Mouse (Mus musculus) mature B cell (primary cell): ENCODE data around the gene Fxn.
"Not testable (repeated sequence)": the region's sequence is repeated elsewhere in the genome, so short reads cannot be mapped to it uniquely, and the experiment has no call there.

Source experiments
- in situ Hi-C: fragments of 300-500 bp; cut with MboI; formaldehyde crosslinking; loops from 2 replicates; pipeline ENCODE4 v1.14.3; 2019

Gene Fxn

DNA sequence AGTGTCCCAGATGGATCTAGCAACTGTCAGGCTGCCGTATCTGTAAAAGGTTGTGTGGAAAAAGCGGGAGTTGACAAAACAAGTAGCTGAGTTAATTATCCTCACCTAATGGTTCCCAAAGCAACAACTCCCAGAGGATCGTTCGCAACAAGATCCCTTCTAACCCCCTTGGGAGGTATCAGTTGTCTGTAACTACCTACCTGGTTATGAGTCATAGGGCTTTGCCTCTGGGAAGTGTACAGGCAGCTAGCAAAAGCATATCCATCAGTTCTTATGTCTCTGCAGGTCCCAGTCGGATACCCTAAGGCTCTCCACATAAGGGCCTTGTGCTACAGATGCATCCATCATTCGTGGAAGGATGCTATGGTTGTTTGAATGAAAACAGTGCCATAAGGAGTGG is 37.1 kb downstream of the Fxn start:
- in situ Hi-C loops: no loop called here

DNA sequence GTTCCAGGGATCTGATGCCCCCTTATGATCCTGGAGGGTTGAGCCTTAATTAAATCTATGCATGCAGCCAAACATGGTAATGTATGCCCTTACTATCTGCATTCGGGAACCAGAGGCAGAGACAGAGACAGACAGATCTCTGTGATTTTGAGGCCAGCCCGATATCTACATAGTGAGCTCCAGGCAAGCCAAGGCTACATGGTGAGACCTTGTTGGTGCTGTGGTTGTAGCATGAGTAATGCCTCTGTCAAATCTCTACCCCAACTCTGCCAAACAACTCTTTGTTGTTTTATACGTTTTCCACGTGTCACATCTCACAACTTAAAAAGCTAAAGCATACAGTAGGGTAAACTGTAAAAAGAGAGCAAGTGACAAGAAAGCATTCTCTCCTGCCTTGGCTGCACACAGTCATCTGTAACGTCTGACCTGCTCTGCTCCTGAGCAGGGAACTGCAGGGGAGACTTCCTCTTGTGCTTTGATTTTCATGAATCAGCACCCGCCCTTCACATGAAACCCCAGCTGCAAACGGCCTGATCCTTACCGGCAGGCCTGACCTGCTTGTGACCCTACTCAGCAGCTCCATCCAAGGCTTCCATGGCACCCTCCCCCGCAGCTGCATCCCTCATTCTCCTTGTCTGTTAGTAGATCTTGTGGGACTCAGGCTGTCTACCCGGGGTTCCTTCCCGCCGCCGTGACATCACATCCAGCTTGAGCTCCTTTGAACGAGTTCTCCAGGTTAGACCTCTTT is 38.4 kb downstream of the Fxn start:
- in situ Hi-C loops: no loop called here

DNA sequence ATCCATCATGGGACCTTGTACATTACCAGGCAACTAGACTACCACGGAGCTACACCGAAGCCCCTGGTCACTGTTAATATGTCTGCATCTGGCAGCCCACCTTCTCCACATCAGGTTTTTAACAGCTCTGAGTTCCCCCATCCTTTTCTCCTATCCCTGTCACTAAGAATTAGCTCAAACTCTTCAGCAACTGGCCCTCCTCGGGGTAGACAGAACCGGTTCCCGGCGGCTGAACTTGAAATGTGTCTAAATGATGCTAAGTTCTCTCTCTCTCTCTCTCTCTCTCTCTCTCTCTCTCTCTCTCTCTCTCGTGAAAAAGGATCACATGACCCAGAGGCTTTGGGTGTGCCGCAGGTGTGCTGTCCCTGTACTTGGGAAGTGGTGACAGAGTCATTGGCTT is 39.1 kb downstream of the Fxn start:
- in situ Hi-C loops: no loop called here

DNA sequence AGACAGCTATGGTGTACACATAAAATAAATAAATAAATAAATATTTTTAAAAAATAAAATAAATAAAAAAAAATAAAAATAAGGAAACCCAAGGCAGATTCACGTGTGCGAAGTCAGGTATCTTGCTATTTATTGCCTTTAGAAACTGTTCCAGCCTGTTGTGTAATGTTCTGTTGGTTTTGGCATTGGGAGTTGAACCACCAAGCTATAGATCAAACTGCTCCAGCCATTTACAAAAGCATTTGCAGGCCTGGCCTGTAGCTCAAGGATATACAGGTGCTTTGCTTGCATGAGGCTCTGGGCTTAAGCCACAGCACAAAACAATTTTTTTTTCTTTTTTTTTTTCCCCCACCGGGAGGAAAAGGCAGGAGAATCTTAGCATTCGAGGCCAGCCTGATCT is 42.4 kb downstream of the Fxn start:
- in situ Hi-C loops: no loop called here

DNA sequence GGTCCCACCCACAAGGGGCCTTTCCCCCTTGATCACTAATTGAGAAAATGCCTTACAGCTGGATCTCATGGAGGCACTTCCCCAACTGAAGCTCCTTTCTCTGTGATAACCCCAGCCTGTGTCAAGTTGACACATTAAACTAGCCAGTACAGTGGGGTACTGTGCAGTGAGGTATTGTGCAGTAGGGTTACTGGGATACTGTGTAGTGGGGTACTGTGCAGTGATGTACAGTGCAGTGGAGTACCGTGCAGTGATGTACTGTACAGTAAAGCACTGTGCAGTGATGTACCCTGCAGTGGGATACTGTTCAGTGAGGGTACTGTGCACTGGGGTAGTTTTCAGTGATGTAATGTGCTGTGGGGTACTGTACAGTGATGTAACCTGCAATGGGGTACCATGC is 48.0 kb downstream of the Fxn start:
- in situ Hi-C loops: not testable (repeated sequence)

DNA sequence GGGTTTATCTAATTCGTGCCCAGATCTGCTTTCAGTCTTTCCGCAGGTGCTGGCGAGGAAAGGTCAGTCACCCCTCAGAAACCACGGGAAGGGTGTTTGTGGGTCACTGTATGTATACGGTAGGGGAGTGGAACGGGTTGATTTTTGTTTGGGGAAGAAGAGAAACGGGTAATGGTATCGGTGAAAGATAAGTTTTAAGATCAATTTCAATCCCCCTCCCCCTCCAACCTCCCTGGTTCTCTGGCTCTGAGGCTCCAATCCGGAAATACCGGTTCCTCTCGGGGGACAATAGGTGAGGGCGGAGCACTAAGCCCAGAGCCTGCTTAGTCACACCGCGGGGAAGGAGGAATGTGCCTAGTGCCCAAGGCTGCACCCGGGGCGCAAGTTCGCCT is 55.1 kb downstream of the Fxn start:
- in situ Hi-C loops: no loop called here

DNA sequence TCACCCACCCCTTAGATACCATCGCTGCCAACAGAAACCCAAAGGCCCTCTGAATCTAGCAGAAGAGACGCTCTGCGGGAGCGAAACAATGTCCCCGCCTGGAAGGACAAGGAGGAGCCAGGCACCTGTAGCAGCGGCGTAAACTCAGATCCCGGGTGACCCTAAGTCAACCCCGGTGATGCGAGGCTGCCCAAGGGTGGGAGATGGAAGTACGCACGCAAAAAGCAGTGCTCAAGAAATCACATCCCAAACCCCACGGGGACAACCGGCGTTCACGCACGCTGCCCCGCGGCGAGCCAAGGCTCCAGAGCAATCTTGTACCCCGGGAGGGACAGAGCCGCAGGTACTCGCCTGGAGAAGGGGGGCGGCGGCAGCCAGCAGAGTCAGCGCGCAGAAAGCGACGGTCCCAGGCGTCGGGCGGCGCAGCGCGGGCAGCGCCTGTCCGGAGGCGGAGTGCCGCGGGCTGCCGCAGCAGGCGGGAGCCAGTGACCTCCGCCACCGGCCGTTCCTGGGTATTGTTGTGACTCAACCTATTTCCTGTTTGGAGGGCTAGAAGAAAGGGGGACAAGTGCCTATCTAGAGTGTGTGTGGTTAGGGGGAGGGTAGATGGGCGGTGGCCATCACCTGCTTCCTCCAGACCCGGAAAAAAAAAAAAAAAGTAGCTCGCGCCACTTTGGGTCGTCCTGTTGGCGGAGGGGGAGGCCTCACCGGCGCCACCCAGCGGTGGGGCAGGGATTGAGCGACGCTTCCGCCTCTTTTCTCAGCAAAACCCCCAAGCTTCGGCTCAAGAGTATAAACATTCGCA is 55.7 kb downstream of the Fxn start, which contains the start of gene Tjp2:
Gene Tjp2 (minus strand): TSS at position 531 of the 805 bp plus-strand sequence.
- in situ Hi-C loops: no loop called here

DNA sequence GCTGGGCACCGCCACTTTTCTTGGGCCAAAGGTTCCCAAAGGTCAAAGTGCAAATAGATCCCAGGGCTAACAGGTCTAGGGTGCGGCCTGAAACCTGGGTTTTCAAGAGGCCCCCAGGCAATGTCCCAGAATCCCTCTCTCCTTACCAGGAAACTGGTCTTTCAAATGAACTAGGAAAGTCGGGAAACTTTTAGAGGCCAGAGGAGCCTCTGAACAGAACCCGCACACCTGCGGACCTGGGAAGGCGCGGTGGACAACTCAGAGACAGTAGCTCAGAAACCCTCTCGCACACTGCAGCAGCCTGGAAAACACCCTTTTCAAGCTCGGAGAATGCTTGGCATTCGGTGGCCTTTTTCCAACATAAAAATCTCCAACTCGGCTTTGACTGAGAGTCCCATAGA is 56.6 kb downstream of the Fxn start:
- in situ Hi-C loops: no loop called here

DNA sequence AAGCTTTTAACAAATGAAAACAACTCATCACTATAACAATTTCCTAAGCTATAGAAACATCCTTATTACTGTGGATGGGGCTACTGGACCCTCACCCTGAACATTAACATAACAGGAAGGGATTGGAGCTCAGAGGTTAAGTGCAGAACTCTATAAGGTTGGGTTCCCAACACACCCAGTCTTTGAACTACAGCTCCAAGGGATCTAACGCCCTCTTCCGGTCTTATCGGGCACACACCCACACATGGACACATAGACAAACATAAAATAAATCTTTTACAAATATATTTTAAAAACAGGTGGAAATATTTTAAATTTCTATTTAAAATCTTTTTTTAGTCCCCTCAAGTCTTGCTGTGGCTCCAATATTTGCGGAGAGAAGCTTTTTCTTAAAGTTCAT is 59.0 kb downstream of the Fxn start:
- in situ Hi-C loops: no loop called here

DNA sequence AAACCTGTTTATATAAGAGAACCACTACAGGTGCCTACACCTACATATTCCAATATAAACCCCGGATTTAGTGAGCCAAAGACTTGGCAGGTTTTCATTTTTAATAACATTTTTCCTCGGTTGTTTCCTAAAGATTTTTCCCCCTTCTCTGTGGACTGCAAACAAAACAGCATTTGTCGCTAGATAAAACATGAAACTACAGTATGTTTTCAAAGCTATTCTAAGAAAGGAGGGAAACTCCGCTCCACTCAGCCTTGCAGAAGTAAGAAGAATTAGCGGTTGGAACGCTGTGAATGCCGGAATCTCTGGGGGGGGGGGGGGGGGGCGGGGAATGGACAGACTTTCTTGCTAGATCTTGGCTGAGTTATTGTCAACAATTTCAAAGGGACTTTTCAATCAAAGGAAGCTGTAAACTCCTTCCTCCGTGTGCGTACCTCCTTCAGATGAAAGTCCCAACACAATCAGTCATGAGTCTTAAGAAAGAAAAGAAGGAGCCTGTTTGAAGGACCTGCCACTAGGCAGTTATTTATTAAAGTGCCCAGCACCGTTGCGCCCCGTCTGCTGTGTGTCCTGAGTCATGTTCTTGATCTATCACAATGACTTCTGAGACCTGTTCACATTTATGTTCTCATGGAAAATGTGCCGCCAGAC is 59.5 kb downstream of the Fxn start:
- in situ Hi-C loops: no loop called here

DNA sequence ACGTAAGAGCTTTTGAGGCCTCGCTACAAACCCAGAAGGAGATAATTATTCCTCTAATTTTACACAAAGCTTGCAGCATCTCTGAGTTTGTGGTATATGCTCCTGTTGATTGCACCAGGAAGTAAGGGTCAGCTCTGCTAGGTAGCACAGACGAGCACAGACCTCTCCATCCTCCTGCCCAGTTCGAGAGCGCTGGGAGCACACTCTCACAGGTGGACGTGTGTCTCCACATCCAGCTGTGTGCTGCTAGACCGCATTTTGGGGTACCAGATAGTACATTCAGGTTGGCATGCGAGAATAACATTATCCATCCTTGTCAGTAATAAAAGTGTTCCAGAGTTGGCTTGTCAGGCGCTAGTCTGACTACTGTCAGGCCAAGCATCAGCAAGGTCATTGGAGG is 61.4 kb downstream of the Fxn start:
- in situ Hi-C loops: no loop called here

DNA sequence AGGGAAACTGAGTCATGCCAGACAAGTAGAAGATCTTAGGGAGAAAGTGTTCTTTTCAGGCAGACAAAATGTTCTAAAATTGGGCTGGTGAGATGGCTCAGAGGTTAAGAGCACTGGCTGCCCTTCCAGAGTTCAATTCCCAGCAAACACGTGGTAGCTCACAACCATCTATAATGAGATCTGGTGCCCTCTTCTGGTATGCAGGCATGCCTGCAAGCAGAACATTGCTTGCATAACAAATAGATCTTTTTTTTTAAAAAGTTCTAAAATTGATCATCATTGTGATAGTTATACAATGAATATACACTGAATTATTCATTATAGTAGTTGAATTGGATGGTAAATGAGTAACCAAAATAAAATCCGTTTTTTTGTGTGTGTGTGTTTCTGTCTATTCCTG is 62.1 kb downstream of the Fxn start:
- in situ Hi-C loops: no loop called here

DNA sequence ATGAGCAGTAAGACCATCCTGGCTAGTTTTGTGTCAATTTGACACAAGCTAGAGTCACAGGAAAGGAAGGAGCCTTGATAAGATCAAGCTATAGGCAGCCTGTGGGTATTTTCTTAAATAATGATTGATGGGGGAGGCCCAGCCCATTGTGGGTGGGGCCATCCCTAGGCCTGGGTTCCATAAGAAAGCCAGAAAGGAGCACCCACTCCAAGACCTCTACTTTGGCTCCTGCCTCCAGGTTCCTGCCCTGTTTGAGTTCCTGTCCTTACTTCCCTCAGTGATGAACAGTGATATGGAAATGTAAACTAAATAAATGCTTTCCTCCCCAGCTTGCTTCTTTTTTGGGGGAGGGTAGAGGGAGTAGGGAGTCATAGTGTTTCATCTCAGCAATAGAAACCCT is 62.6 kb downstream of the Fxn start:
- in situ Hi-C loops: no loop called here

DNA sequence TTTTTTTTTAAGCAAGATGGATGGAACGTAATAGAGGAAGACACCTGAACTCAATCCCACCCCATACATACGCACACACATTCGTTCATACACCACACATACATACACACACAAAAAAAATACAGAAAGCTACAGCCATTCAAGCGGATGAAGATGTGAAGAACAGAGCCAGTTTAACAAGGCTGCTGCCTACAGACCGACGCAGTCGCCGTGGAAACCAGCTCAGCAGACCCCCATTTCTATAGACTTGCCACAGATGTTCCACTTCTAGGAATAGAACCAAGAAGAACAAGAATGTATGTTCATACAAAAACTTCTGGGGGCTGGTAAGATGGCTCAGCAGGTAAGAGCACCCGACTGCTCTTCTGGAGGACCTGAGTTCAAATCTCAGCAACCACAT is 63.6 kb downstream of the Fxn start:
- in situ Hi-C loops: no loop called here

DNA sequence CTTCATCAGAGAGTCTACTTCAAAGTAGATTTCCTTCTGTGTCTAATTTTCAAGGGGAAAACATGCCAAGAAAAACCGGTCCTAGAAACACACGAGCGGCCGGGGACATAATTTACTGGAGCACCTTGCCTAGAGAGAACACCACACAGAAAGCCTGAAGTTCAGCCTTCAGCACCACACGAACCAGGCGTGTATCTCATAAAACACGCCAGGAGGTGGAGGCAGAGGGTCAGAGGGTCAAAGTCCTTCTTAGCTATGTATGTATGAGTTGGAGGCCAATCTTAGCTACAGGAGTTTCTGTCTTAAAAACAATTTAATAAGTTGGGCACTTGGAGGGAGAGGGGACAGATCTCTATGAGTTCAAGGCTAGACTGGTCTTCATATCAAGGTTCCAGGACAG is 65.5 kb downstream of the Fxn start:
- in situ Hi-C loops: no loop called here

DNA sequence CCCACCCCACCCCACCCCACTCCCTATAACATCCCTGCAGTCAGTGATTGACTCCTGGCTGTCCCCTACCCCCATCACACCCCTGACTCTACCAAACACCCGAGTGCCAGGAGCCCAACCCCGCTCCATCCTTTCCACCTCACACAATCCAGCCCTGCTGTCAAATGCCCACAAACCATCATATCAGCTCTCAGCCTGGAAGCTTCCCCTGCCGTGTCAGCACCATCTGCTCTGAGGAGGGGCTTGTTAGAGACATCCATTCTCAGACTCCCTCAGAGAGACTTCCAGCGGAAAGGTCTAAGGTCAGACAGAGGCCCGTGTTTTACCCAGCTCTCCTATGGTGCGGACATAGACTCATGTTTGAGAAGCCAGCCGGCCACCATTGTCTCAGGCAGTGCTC is 67.1 kb downstream of the Fxn start:
- in situ Hi-C loops: no loop called here

DNA sequence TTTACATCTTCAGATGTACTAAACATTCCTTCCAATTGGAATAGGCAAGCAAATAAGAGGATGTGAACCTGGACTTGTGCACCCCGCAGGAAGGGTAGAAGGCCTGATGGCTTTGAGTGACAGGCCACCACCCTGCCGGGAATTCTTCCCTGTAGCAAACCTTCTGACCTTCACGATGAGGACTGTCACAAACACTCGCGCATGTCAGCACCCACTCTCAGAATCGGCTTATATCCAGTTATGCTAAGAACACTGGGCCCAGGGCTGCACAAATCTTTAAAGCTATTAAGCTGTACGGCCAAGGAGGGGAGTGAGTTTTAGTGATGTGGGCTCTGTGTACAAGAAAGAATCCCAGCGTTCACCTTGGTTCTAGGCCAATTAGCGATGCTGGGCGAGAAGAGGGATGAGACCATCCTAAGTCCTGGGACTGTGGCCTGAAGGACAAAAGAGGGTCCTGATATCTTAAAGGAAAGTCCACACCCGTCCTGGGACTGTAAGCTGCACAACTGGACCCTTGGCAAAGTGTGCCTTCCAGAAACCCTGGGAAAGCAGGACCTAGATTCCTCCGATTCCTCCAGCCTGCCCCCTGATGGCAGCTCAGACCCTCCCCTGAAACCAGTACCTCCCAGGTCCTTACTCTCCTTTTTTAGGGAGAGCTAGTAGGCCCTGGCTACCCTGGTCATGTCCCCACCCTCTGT is 67.7 kb downstream of the Fxn start:
- in situ Hi-C loops: no loop called here
